Mouse (Mus musculus): ENCODE data around the gene Fst.

Gene Fst

GRCm38 (mm10) chr13:114458886-114459700 is at the start of gene Fst:
Fst (minus strand) TSS chr13:114458951.
- DNase-seq (ENCODE audit: low spot score): no peak

GRCm38 (mm10) chr13:114493826-114494225 is 35.1 kb upstream of the Fst start:
- DNase-seq (ENCODE audit: low spot score): no peak

GRCm38 (mm10) chr13:114488178-114488577 is 29.4 kb upstream of the Fst start:
- no peak for DNase-seq (ENCODE audit: low spot score)

- DNase-seq (ENCODE audit: low spot score): no peak
These were observed 19.6 kb upstream of the Fst start for GRCm38 (mm10) chr13:114478329-114478728.

GRCm38 (mm10) chr13:114469945-114470344 is 11.2 kb upstream of the Fst start:
- DNase-seq (ENCODE audit: low spot score): no peak

- DNase-seq (ENCODE audit: low spot score): no peak
These were observed 7.6 kb upstream of the Fst start for GRCm38 (mm10) chr13:114466269-114466919.

- DNase-seq (ENCODE audit: low spot score): no peak
These were observed 6.6 kb upstream of the Fst start for GRCm38 (mm10) chr13:114465387-114465786.

GRCm38 (mm10) chr13:114464824-114465223 is 6.1 kb upstream of the Fst start:
- DNase-seq (ENCODE audit: low spot score): no peak

GRCm38 (mm10) chr13:114462548-114463408 is 4.0 kb upstream of the Fst start:
- DNase-seq (ENCODE audit: low spot score): no peak

- DNase-seq (ENCODE audit: low spot score): no peak
These were observed 1.6 kb upstream of the Fst start for GRCm38 (mm10) chr13:114460306-114460892.

GRCm38 (mm10) chr13:114459701-114460160 is 980 bp upstream of the Fst start:
- DNase-seq (ENCODE audit: low spot score): no peak

- no peak for DNase-seq (ENCODE audit: low spot score)
These were observed 363 bp downstream of the Fst start for GRCm38 (mm10) chr13:114458291-114458885.

- no peak for DNase-seq (ENCODE audit: low spot score)
These were observed 1.1 kb downstream of the Fst start for GRCm38 (mm10) chr13:114457567-114458120.

- DNase-seq (ENCODE audit: low spot score): no peak
These were observed 1.8 kb downstream of the Fst start for GRCm38 (mm10) chr13:114456766-114457566.

GRCm38 (mm10) chr13:114456224-114456623 is 2.5 kb downstream of the Fst start:
- DNase-seq (ENCODE audit: low spot score): no peak

- no peak for DNase-seq (ENCODE audit: low spot score)
These were observed 3.0 kb downstream of the Fst start for GRCm38 (mm10) chr13:114455788-114456187.

GRCm38 (mm10) chr13:114447213-114447612 is 11.5 kb downstream of the Fst start:
- no peak for DNase-seq (ENCODE audit: low spot score)

GRCm38 (mm10) chr13:114432491-114432890 is 26.3 kb downstream of the Fst start:
- DNase-seq (ENCODE audit: low spot score): no peak

- DNase-seq (ENCODE audit: low spot score): no peak
These were observed 33.5 kb downstream of the Fst start for GRCm38 (mm10) chr13:114425230-114425629.

- no peak for DNase-seq (ENCODE audit: low spot score)
These were observed 38.5 kb downstream of the Fst start for GRCm38 (mm10) chr13:114420235-114420634.

Data from urinary bladder, postnatal 10 days (tissue).